Mouse (Mus musculus) myocyte (in vitro differentiated cells): ENCODE results near the gene Ldb3.

Source experiments
- CEBPB ChIP-seq: IDR thresholded peaks from 2 replicates; pipeline ENCODE4 v1.6.1; 2011; ENCODE audit warnings: mild to moderate bottlenecking, moderate library complexity; ENCODE audit not compliant: poor library complexity, insufficient read depth, severe bottlenecking
- E2F4 ChIP-seq: IDR thresholded peaks from one replicate; pipeline ENCODE4 v1.6.1; 2011; ENCODE audit warnings: mild to moderate bottlenecking, control low read depth, moderate library complexity; ENCODE audit not compliant: insufficient read depth
- MAX ChIP-seq: IDR thresholded peaks from one replicate; pipeline ENCODE4 v1.6.1; 2011; ENCODE audit warnings: low read depth, mild to moderate bottlenecking, control low read depth
- MYOD1 ChIP-seq, 3 experiments: IDR thresholded peaks; one replicate each; pipeline ENCODE4 v1.6.1; 2011; ENCODE audit warnings: control low read depth in 2 of 3, low read depth in 2 of 3, mild to moderate bottlenecking in 2 of 3, moderate library complexity in 1 of 3; ENCODE audit not compliant: insufficient read length in 2 of 3, control insufficient read depth in 1 of 3
- POLR2A ChIP-seq: IDR thresholded peaks from one replicate; pipeline ENCODE4 v1.6.1; 2011; ENCODE audit warnings: low read depth, mild to moderate bottlenecking, control low read depth, moderate library complexity; ENCODE audit not compliant: insufficient read length
- POLR2AphosphoS2 ChIP-seq: IDR thresholded peaks from one replicate; pipeline ENCODE4 v1.6.1; 2011; ENCODE audit warnings: low read depth, control low read depth; ENCODE audit not compliant: insufficient read length
- REST ChIP-seq: IDR thresholded peaks from one replicate; pipeline ENCODE4 v1.6.1; 2011; ENCODE audit warnings: mild to moderate bottlenecking, control low read depth, moderate library complexity; ENCODE audit not compliant: insufficient read depth, insufficient read length
- USF1 ChIP-seq: IDR thresholded peaks from one replicate; pipeline ENCODE4 v1.6.1; 2011; ENCODE audit warnings: low read depth, mild to moderate bottlenecking, control low read depth, moderate library complexity

DNA sequence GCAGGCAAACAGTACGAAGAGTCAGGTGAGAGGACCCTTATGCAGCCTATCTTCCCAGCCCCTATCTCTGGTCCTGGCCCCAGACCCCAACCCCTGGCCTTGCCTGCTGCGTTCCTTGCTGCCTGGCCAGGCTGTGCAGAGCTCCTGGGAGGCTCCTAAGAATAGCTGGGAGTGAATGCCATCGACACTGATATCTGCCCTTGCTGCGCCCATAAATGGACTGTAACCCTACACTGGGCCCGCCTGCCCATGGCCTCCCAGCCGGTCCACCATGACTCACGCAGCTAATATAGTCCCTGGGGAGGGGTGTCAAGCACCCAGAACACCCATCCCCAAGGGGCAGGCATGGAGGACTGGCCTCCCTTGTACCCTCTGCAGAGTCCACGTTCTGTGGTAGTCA is at the start of gene Ldb3:
- TF ChIP-seq POLR2AphosphoS2 (peak; percentile 86), CEBPB (no peak), POLR2A (peak; percentile 92), MYOD1 (IDR thresholded peaks at IDR 0.05; ENCODE audit: control insufficient read depth in 1 of 3, insufficient read length in 2 of 3, low read depth in 2 of 3) (peak in 1 of 3 experiments; percentile 52), USF1 (no peak), E2F4 (no peak), MAX (no peak), REST (no peak)
